Mouse (Mus musculus) c-Kit-negative CD71-positive TER-119-positive erythroid progenitor cells, embryonic 14.5 days (primary cell): ENCODE results near the gene Pea15a.
"Not testable (repeated sequence)": the region's sequence is repeated elsewhere in the genome, so short reads cannot be mapped to it uniquely, and the experiment has no call there.

Experiments used
- DNase-seq: peaks from one replicate; pipeline ENCODE4 v3.0.0-alpha.2; 2013; ENCODE audit warnings: low read depth, low spot score

Gene Pea15a

GRCm38 (mm10) chr1:172206141-172206917 lies at the start of gene Pea15a:
Gene Pea15a, minus strand, starts transcription at chr1:172206804.
- DNase-seq = no peak

- DNase-seq = no peak
Observed at GRCm38 (mm10) chr1:172247679-172248078, 41.1 kb upstream of the Pea15a start.

GRCm38 (mm10) chr1:172247216-172247615 lies 40.6 kb upstream of the Pea15a start:
- DNase-seq = no peak

DNA sequence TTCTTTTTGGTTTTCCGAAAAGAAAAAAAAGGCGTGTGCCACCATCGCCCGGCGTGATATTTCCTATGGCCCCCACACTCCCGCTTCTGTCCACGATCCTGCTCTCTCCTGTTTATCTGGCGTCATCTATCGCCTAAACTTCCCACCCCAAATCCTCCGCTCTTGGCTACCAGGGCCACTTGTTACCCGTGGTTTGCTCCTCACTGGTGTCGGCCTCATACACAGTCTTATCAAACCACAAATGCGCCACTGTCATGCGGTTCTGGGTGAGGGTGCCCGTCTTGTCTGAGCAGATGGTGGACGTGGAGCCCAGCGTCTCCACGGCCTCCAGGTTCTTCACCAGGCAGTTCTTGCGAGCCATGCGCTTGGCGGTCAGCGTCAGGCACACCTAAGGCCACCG lies 38.0 kb upstream of the Pea15a start:
- not testable (repeated sequence) for DNase-seq

GRCm38 (mm10) chr1:172243547-172244205 lies 37.1 kb upstream of the Pea15a start:
- DNase-seq = no peak

- no peak for DNase-seq
Observed at GRCm38 (mm10) chr1:172242401-172242800, 35.8 kb upstream of the Pea15a start.

DNA sequence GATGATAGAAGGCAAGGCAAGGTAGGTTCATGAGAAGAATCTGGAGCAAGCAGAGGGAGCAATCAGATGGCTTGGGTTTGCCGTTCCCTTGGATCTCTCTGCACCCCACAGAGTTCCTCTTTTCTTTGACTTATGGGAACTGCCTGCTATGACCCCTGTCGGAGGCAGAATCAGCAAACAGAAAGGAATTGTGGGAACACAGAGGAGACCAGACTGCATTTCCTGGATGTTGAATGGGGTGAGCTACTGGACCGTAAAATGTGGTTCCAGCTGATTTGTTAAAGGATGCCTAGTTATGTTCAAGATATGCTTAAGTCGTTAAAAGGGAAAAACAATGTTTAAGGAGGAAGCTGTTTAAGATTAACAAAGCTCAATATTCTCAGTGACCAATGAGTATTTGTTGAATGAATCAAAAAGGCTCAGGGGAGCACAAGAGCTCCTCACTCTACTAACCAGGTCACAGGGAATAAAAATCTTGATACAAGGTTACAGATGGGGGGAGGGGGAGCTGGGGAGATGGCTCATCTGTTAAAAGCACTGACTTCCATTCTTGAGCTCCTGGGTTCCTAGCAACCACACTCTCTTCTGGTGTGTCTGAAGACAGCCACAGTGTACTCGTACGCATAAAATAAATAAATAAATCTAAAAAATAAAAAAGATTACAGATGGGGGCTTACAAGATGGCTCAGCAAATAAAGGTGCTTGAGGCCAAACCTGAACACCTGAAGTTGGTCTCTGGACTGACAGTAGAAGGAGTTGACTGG lies 34.5 kb upstream of the Pea15a start:
- DNase-seq = no peak

DNA sequence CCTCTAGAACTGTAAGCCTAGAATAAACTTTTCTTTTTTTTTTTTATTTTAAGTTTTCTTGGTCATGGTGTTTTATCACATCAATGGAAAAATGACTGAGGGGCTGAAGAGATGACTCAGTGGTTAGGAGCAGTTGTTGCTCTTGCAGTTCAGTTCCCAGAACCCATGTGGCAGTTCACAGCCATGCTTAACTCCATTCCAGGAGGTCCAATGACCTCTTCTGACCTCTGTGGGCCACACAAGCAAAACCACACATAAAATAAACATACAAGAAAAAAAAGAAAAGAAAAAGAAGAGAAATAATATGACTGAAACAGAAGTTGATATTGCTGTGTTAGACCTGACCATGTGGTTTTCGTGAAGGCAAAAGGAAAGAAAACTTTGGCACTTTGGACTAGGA lies 22.6 kb upstream of the Pea15a start:
- DNase-seq = no peak

GRCm38 (mm10) chr1:172228209-172228608 lies 21.6 kb upstream of the Pea15a start:
- no peak for DNase-seq

DNA sequence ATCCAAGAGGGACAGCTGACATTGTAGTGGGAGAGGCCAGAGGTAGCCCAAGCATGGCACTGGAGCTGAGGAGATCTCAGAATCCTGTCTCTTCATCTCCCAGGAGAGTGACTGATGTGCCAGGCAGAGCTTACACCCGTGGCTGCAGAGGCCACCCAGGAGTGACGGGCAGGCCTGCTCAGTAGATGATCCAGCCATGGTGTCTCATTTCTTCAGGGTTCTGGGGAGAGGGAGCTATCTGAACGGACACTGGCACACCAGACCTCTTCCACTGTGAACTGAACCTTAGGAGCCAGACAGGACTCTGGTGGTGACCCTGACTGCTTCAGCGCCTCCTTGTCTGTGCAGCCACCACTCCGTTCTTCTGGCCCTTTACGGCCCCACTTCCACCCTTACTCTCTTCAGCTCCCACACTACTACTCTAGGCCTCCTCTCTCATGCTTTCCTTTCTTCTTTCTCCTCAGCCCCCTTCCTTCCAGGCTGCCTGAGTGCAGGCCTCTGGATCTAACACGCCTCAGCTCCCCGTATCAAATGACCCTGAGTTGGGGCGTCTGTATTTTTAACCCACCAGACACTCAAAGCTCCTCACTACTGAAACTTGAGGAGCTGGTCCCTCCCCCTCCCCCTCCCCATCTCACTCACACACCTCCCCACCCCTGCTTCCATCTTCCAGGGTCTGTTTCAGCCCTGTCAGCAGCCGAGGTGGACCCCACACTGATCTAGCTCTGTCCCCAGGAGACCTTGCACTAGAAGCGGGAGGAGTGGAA lies 14.9 kb upstream of the Pea15a start:
- no peak for DNase-seq

- DNase-seq = no peak
Observed at GRCm38 (mm10) chr1:172220414-172220813, 13.8 kb upstream of the Pea15a start.

DNA sequence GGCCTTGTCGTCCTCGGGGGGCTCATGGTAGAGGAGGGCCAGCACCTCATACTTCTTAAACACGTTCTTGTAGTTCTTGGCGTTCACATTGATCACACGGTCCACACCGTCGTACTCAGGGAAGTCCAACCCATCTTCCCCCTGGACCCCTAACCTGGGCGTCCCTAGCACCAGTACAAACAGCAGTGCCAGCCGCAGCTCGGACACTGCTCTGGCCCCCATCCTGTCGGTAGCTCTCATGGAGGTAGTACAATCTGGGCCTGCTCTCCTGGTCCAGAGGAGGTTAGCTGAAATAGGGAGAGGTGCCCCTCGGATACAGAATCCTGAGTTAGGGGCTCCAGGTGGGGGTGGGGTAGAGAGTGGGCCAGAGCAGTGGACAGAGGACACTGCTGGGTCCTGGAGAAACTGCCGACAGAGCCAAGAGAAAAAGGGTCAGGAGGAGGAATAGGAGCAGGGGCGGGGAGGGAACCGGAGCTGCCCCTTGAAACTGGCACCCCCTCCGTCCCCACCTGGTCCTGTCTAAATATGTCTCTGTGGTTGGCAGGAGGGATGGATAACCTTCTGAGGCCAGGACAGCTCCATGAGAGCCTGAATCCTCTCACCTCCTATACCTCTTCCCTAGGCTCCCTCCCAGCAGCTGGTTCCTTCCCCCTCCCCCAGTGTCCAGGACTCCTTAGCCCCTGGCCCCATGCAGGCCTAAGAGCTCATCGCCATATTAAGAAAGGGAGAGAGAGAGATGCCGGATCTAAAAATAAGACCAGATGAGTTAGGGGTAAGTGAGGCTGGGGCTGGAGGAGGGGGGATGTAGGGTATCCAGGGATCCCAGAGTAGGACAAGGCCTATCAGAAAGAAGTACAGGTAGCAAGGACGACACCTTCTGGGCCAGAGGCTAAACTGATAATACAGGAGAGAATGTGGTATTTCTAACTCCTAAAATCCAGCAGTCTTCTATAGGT lies 13.1 kb upstream of the Pea15a start, which contains the start of gene Casq1:
TSS of gene Casq1 (minus strand) at position 418 of the 956 bp plus-strand sequence.
- DNase-seq = no peak

- DNase-seq = no peak
Observed at GRCm38 (mm10) chr1:172218164-172218910, 11.7 kb upstream of the Pea15a start.

DNA sequence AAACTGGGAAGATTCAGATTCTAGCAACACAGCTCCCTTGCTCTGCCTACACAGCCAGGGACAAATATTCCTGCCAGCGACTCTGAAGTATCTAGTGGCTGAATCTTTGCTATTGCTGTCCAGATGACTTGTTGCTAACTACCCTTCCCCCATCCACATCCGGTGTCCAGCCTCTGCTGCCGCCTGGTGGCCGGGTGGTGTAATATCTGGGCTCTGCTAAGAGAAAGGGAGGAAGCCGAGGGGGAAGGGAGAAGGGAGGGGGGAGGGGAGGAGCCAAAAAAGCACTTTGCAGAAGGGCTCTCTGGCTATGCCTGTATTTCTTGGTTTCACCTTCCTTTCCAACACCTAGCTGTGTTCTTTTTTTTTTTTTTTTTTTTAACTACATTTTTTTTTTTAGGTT lies 10.5 kb upstream of the Pea15a start:
- DNase-seq = peak; percentile 47

DNA sequence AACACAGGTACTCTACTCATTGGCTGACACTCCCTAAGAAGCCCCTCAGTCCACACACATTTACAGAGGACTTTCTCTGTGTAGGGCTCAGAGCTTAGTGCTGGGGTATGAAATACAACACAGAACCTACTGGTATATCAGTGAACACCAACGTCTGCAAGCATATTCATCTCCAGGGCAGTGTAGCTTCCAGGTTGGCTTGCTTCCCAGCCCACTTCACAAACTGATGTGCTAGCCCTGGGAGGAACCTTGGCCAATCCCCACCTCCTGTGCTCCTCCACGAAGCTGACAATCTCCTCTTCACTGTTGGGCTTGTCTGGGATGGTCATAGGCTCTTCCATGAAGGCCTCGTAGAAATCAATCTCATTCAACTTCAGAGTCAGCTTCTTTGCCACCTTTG lies 8.1 kb upstream of the Pea15a start:
- no peak for DNase-seq

- DNase-seq = no peak
Observed at GRCm38 (mm10) chr1:172213771-172214170, 7.2 kb upstream of the Pea15a start.

GRCm38 (mm10) chr1:172212776-172213175 lies 6.2 kb upstream of the Pea15a start:
- no peak for DNase-seq

- DNase-seq = no peak
Observed at GRCm38 (mm10) chr1:172207111-172207584, 544 bp upstream of the Pea15a start.

- DNase-seq = no peak
Observed at GRCm38 (mm10) chr1:172205741-172206087, 890 bp downstream of the Pea15a start.
